Mouse (Mus musculus): ENCODE data around the gene Vmn1r117. TPM values are rescaled to one million over a fixed set of nuclear protein-coding genes. Genes with fewer than 3 reads are reported as not detected.

Gene Vmn1r117
- polyA plus RNA-seq (2012; fragmentation: generic; extraction: Trizol), result not detected

GRCm38 (mm10) chr7:20884021-20884420 is at the start of gene Vmn1r117:
Vmn1r117 (minus strand) TSS chr7:20884121.

DNA sequence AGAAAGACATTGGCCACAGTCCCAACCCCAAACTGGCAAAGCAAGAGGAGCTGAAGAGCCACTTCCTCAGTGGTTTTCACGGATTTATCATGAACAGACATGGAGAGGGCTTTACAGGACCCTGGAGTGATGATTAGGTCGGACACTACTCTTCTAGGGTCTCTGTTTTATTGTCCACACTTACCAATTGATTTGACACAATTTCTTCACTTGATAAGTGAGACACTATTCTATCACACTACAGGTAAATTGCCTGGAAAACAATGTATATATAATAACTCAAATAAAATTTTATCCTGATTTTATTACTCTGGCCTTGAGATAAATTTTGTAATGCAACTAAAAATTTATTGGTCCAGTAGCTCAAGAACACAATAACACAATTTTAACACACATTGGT is 28.3 kb upstream of the Vmn1r117 start, which contains the start of gene Vmn1r118:
Gene Vmn1r118, minus strand, starts transcription at position 101 of the 400 bp plus-strand sequence.

GRCm38 (mm10) chr7:20871956-20872355 is 12.0 kb downstream of the Vmn1r117 start, which contains the start of gene Vmn1r116:
Vmn1r116 (plus strand) TSS chr7:20872256.

GRCm38 (mm10) chr7:20844885-20845284 is 39.0 kb downstream of the Vmn1r117 start, which contains the start of gene Vmn1r115:
Vmn1r115 (minus strand) TSS chr7:20844985.

Other genes starting within 250 kb of the Vmn1r117 start
- not detected for gene Vmn1r107, start 215.2 kb downstream of the Vmn1r117 start, polyA plus RNA-seq (2012; fragmentation: generic; extraction: Trizol)
- gene Vmn1r111, start 180.9 kb downstream of the Vmn1r117 start, polyA plus RNA-seq (2012; fragmentation: generic; extraction: Trizol), result not detected
- gene Gm10668, start 153.5 kb downstream of the Vmn1r117 start, polyA plus RNA-seq (2012; fragmentation: generic; extraction: Trizol), result not detected
- not detected for gene Vmn1r112, start 112.9 kb downstream of the Vmn1r117 start, polyA plus RNA-seq (2012; fragmentation: generic; extraction: Trizol)
- not detected for gene Vmn1r113, start 96.8 kb downstream of the Vmn1r117 start, polyA plus RNA-seq (2012; fragmentation: generic; extraction: Trizol)
- not detected for gene Vmn1r114, start 71.9 kb downstream of the Vmn1r117 start, polyA plus RNA-seq (2012; fragmentation: generic; extraction: Trizol)
- gene Vmn1r115, start 39.1 kb downstream of the Vmn1r117 start, polyA plus RNA-seq (2012; fragmentation: generic; extraction: Trizol), result not detected
- not detected for gene Vmn1r116, start 11.9 kb downstream of the Vmn1r117 start, polyA plus RNA-seq (2012; fragmentation: generic; extraction: Trizol)
- gene Vmn1r118, start 28.2 kb upstream of the Vmn1r117 start, polyA plus RNA-seq (2012; fragmentation: generic; extraction: Trizol), result not detected
- gene Vmn1r119, start 128.3 kb upstream of the Vmn1r117 start, polyA plus RNA-seq (2012; fragmentation: generic; extraction: Trizol), result not detected
- not detected for gene Vmn1r120, start 169.7 kb upstream of the Vmn1r117 start, polyA plus RNA-seq (2012; fragmentation: generic; extraction: Trizol)
- gene Vmn1r121, start 214.4 kb upstream of the Vmn1r117 start, polyA plus RNA-seq (2012; fragmentation: generic; extraction: Trizol), result not detected

All from C3H10T1/2 (cell line).